Mouse (Mus musculus) skeletal muscle tissue, postnatal 0 days (tissue): ENCODE data around the gene Alkbh1. TPM values are rescaled to one million over a fixed set of nuclear protein-coding genes. Genes with fewer than 3 reads are reported as not detected.

ENCODE experiments used
- microRNA-seq, 2 experiments: library from miRNA; unstranded; fragments of <30 nt; microRNA quantifications; one replicate each; pipeline ENCODE4; 2016
- polyA plus RNA-seq: library from polyadenylated mRNA; unstranded; fragments of >200 nt; fragmentation: Nextera tagmentation; extraction: Ambion mirVana; gene quantifications from 2 replicates; pipeline ENCODE4 v1.2.1, GENCODE M21; 2015

Alkbh1 gene
- polyA plus RNA-seq: 18.5 and 22.6 TPM in 2 replicates

DNA sequence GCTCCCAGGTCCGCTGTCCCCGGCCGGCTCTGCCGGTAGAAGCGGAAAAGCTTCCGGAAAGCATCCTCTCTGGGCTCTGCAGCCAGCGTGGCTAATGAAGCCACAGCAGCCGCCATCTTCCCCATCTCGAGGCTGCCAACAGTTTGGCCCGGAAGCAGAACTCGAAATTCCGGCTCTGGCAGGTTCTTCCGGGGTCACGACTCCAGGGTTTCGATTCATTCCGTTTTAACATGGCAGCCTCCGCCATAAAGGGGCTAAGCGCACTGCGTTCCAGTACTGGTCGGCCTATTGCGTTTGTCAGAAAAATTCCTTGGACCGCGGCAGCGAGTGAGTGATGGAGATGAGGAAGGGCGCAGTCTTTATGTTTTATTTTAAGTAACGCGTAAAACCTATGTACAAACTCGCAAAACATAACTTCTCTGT is at the start of gene Alkbh1, which contains the start of gene Slirp:
TSS of gene Alkbh1 (minus strand) at position 318 of the 423 bp plus-strand sequence.
TSS of gene Slirp (plus strand) at position 197 of the 423 bp plus-strand sequence.

DNA sequence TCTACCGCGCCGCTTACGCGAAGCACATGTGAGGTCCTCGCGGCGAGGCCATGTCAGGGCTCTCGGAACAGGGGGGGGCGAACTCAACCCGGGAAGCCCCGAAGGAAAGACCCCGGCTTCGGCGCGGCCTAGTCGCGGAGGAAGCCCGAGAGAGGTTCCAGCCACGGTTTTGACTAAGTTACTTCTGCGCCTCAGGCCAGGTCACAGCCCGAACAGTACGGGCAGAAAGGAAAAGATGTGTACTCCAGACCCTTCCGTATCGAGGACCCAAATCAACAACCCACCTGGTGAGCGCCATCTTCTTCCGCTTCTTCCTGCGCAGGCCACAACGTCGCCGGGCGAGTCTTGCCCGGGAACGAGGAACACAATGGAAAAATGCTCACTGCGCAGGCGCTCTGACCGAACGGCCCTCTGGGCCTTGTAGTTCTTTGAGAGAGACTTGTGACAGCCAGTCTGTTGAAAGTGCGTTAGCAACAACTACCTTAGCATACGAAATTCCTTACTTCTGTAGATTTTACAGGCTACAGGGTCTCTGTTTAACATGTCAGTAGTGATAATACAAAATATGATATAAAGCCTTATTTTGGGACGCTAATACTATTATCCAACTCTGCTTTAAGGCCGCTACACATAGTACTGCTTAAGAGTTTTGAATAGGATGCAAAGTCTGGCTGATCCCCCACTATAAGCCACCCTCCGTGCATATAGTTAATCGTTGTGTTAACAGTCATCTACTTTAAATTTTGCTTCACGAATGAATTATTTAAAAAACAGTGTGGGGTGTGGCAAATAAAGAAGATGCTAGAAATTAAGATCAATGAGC is 28.4 kb upstream of the Alkbh1 start, which contains the start of gene Snw1:
TSS of gene Snw1 (minus strand) at position 311 of the 823 bp plus-strand sequence.

DNA sequence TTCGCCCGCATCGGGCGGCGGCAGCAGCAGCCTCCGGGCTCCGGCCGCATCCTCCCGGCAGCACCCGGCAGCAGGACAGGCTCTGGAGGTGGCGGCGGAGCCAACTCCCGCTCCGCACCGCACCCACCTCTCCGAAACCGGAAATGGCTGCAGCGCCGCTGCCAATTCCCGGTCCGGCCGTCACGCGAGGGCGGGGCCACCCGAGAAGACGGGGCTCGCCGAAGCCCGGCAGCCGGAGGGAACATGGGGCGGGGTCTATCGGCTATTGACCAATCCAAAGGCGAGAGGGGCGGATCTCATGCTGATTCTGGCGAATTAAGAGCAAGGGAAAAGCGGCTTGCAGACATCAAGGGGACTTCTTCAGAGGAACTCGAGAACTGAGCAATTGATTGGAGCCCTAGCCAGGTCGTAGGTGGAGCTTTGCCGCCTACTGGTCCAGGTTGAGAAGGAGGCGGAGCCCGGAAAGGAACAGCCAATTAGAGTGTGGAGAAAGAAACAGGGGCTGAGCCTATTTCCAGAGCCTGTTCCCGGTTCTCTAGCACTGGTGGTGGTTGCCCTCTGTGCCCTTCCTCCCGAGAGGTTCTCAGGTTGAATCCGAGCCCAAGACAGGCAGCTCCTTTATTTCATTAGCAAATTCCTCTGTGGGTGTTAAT is 55.6 kb downstream of the Alkbh1 start, which contains the start of gene Sptlc2:
TSS of gene Sptlc2 (minus strand) at position 234 of the 653 bp plus-strand sequence.

Small RNAs within 50 kb of the gene (microRNA-seq; reads per million reads assigned to microRNA genes)
- 44.8 to 60.9 reads per million in 2 experiments for gene Mir3068

Other genes starting within 250 kb of the Alkbh1 start
- 0.37 and 0.66 TPM in 2 replicates for gene Samd15, start 244.3 kb downstream of the Alkbh1 start, polyA plus RNA-seq
- gene Tmed8, start 243.6 kb downstream of the Alkbh1 start, polyA plus RNA-seq: 0.65 and 0.88 TPM in 2 replicates
- not detected in 2 replicates for gene Noxred1, start 205.3 kb downstream of the Alkbh1 start, polyA plus RNA-seq
- 16.2 and 16.8 TPM in 2 replicates for gene Vipas39, start 177.8 kb downstream of the Alkbh1 start, polyA plus RNA-seq
- 109 and 114 TPM in 2 replicates for gene Ahsa1, start 177.5 kb downstream of the Alkbh1 start, polyA plus RNA-seq
- gene Ism2, start 144.3 kb downstream of the Alkbh1 start, polyA plus RNA-seq: 0.08 and 0.43 TPM in 2 replicates
- 37.8 and 46.5 TPM in 2 replicates for gene Sptlc2, start 55.7 kb downstream of the Alkbh1 start, polyA plus RNA-seq
- 274 and 297 TPM in 2 replicates for gene Slirp, start 121 bp downstream of the Alkbh1 start, polyA plus RNA-seq
- gene Snw1, start 28.3 kb upstream of the Alkbh1 start, polyA plus RNA-seq: 68.7 and 70.2 TPM in 2 replicates
- not detected in 2 replicates for gene Gm5788, start 50.7 kb upstream of the Alkbh1 start, polyA plus RNA-seq
- gene Gm8300, start 70.3 kb upstream of the Alkbh1 start, polyA plus RNA-seq: not detected in 2 replicates
- not detected in 2 replicates for gene Oog1, start 158.7 kb upstream of the Alkbh1 start, polyA plus RNA-seq
- gene Gm4027, start 174.9 kb upstream of the Alkbh1 start, polyA plus RNA-seq: not detected in 2 replicates
- not detected in 2 replicates for gene Gm16381, start 200.6 kb upstream of the Alkbh1 start, polyA plus RNA-seq